Mouse (Mus musculus): Measurements from ENCODE around the gene Mon2. TPM values are rescaled to one million over a fixed set of nuclear protein-coding genes. Genes with fewer than 3 reads are reported as not detected.

Gene Mon2
- polyA plus RNA-seq, 1 experiment from 2014 or later: 7.5 TPM

DNA sequence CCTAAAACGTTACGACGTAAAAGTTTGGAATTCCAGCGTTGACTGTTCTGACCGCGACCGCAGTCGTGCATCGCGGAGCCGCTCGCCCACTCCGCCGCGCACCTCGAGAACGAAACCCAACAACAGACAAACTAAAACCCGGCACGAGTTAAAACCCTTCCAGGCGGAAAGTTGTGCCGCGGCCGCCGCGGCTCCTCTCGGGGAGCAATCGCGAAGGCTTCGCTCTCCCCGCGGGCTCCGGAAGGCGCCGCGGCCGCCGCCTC is 91.1 kb downstream of the Mon2 start:
- no peaks in the 10 kb centered on the region for H3K9me3 ChIP-seq (replicated peaks; ENCODE audit: control insufficient read depth, low read length)
- 0% methylated on average over 37 of the region's 37 CpGs for WGBS (ENCODE audit: insufficient replicate concordance)
- peak; percentile 2 for ATAC-seq (ENCODE audit: low read depth)
- peak overlapping the region; percentile 81 for H3K4me2 ChIP-seq (ENCODE audit: low read depth, low read length)
- peaks cover 30% of the 10 kb centered on the region for H3K4me1 ChIP-seq (ENCODE audit: control insufficient read depth, low read depth, low read length)
- H3K4me3 ChIP-seq (ENCODE audit: low read depth, low read length): peak overlapping the region; percentile 90
- peak overlapping the region; percentile 97 for H3K9ac ChIP-seq (ENCODE audit: low read depth, low read length)
- no peaks in the 10 kb centered on the region; the same call in none of the 2 replicates for H3K36me3 ChIP-seq (ENCODE audit: control insufficient read depth, insufficient read depth)
- H3K27ac ChIP-seq (ENCODE audit: low read length): peak overlapping the region; percentile 96
- H3K27me3 ChIP-seq (ENCODE audit: control insufficient read depth, insufficient read depth, low read depth, low read length): no peaks in the 10 kb centered on the region

GRCm38 (mm10) chr10:122984531-122985251 is 91.6 kb downstream of the Mon2 start:
- 3% methylated on average over 10 of the region's 10 CpGs for WGBS (ENCODE audit: insufficient replicate concordance)
- no peaks in the 10 kb centered on the region for H3K27me3 ChIP-seq (ENCODE audit: control insufficient read depth, insufficient read depth, low read depth, low read length)
- peak overlapping the region; percentile 97 for H3K9ac ChIP-seq (ENCODE audit: low read depth, low read length)
- no peaks in the 10 kb centered on the region for H3K9me3 ChIP-seq (replicated peaks; ENCODE audit: control insufficient read depth, low read length)
- no peaks in the 10 kb centered on the region; the same call in 1 of the 2 replicates for H3K36me3 ChIP-seq (ENCODE audit: control insufficient read depth, insufficient read depth)
- peak overlapping the region; percentile 81 for H3K4me2 ChIP-seq (ENCODE audit: low read depth, low read length)
- H3K4me3 ChIP-seq (ENCODE audit: low read depth, low read length): peak overlapping the region; percentile 90
- peak overlapping the region; percentile 96 for H3K27ac ChIP-seq (ENCODE audit: low read length)
- ATAC-seq (ENCODE audit: low read depth): no peak
- H3K4me1 ChIP-seq (ENCODE audit: control insufficient read depth, low read depth, low read length): peaks cover 30% of the 10 kb centered on the region

GRCm38 (mm10) chr10:122983579-122984530 is 92.5 kb downstream of the Mon2 start:
- H3K36me3 ChIP-seq (ENCODE audit: control insufficient read depth, insufficient read depth): no peaks in the 10 kb centered on the region; the same call in 1 of the 2 replicates
- 39% methylated on average over 10 of the region's 10 CpGs for WGBS (ENCODE audit: insufficient replicate concordance)
- H3K9me3 ChIP-seq (replicated peaks; ENCODE audit: control insufficient read depth, low read length): no peaks in the 10 kb centered on the region
- ATAC-seq (ENCODE audit: low read depth): no peak
- peaks cover 30% of the 10 kb centered on the region for H3K4me1 ChIP-seq (ENCODE audit: control insufficient read depth, low read depth, low read length)
- H3K4me2 ChIP-seq (ENCODE audit: low read depth, low read length): peak overlapping the region; percentile 81
- H3K27ac ChIP-seq (ENCODE audit: low read length): peak overlapping the region; percentile 43; the same call in 1 of the 2 replicates
- no peaks in the 10 kb centered on the region for H3K27me3 ChIP-seq (ENCODE audit: control insufficient read depth, insufficient read depth, low read depth, low read length)
- peak overlapping the region; percentile 90 for H3K4me3 ChIP-seq (ENCODE audit: low read depth, low read length)
- H3K9ac ChIP-seq (ENCODE audit: low read depth, low read length): peak overlapping the region; percentile 97

GRCm38 (mm10) chr10:122982909-122983578 is 93.3 kb downstream of the Mon2 start:
- WGBS (ENCODE audit: insufficient replicate concordance): 55% methylated on average over 11 of the region's 11 CpGs
- Histone ChIP-seq H3K27ac (ENCODE audit: low read length) (no peak overlapping the region), H3K9ac (ENCODE audit: low read depth, low read length) (peak overlapping the region; percentile 97; the same call in 1 of the 2 replicates), H3K36me3 (ENCODE audit: control insufficient read depth, insufficient read depth) (no peaks in the 10 kb centered on the region; the same call in 1 of the 2 replicates), H3K9me3 (replicated peaks; ENCODE audit: control insufficient read depth, low read length) (no peaks in the 10 kb centered on the region), H3K4me2 (ENCODE audit: low read depth, low read length) (peak overlapping the region; percentile 81), H3K27me3 (ENCODE audit: control insufficient read depth, insufficient read depth, low read depth, low read length) (no peaks in the 10 kb centered on the region), H3K4me1 (ENCODE audit: control insufficient read depth, low read depth, low read length) (peaks cover 28% of the 10 kb centered on the region), H3K4me3 (ENCODE audit: low read depth, low read length) (peak overlapping the region; percentile 90)
- no peak for ATAC-seq (ENCODE audit: low read depth)

DNA sequence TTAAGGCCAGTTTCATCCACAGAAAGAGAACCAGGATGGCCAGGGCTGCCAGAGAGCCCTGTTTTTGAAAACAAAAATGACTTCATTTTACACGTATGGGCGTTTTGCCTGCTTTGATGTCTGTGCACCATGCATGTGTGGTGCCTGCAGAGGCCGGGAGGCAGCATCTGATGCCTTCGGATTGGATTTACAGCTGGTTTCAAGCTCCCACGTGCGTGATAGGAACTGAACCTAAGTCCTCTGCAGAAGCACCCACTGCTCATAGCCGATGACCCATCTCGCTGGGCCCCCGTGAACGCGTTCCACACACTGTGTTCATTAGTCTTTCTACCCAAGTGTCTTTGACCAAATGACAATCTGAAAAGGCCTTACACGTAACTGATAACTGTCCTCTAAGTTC is 96.2 kb downstream of the Mon2 start:
- 87% methylated on average over 12 of the region's 12 CpGs for WGBS (ENCODE audit: insufficient replicate concordance)
- no peak overlapping the region for H3K27ac ChIP-seq (ENCODE audit: low read length)
- no peak overlapping the region for H3K4me2 ChIP-seq (ENCODE audit: low read depth, low read length)
- H3K4me3 ChIP-seq (ENCODE audit: low read depth, low read length): no peak overlapping the region
- H3K27me3 ChIP-seq (ENCODE audit: control insufficient read depth, insufficient read depth, low read depth, low read length): no peaks in the 10 kb centered on the region
- no peaks in the 10 kb centered on the region for H3K9me3 ChIP-seq (replicated peaks; ENCODE audit: control insufficient read depth, low read length)
- peaks cover 17% of the 10 kb centered on the region for H3K4me1 ChIP-seq (ENCODE audit: control insufficient read depth, low read depth, low read length)
- ATAC-seq (ENCODE audit: low read depth): no peak
- H3K36me3 ChIP-seq (ENCODE audit: control insufficient read depth, insufficient read depth): no peaks in the 10 kb centered on the region; the same call in 1 of the 2 replicates
- no peak overlapping the region for H3K9ac ChIP-seq (ENCODE audit: low read depth, low read length)

DNA sequence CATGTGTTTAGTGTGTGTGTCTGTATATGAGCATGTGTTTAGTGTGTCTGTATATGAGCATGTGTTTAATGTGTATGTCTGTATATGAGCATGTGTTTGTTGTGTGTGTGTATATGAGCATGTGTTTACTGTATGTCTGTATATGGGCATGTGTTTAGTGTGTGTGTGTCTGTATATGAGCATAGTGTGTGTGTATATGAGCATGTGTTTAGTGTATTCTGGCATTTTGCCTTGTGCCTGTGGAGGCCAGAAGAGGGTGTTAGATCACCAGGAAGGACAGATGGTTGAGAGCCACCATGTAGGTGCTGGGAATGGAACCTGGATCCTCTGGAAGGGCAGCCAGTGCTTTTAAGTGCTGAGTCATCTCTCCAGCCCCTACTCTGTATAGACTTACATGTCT is 96.9 kb downstream of the Mon2 start:
- no peak overlapping the region for H3K9ac ChIP-seq (ENCODE audit: low read depth, low read length)
- peaks cover 16% of the 10 kb centered on the region for H3K4me1 ChIP-seq (ENCODE audit: control insufficient read depth, low read depth, low read length)
- H3K4me2 ChIP-seq (ENCODE audit: low read depth, low read length): no peak overlapping the region
- H3K4me3 ChIP-seq (ENCODE audit: low read depth, low read length): no peak overlapping the region
- no peaks in the 10 kb centered on the region for H3K27me3 ChIP-seq (ENCODE audit: control insufficient read depth, insufficient read depth, low read depth, low read length)
- no peak for ATAC-seq (ENCODE audit: low read depth)
- H3K27ac ChIP-seq (ENCODE audit: low read length): no peak overlapping the region
- H3K9me3 ChIP-seq (replicated peaks; ENCODE audit: control insufficient read depth, low read length): no peaks in the 10 kb centered on the region
- no peaks in the 10 kb centered on the region; the same call in 1 of the 2 replicates for H3K36me3 ChIP-seq (ENCODE audit: control insufficient read depth, insufficient read depth)

GRCm38 (mm10) chr10:122976038-122976437 is 100.3 kb downstream of the Mon2 start:
- no peak overlapping the region for H3K4me3 ChIP-seq (ENCODE audit: low read depth, low read length)
- no peaks in the 10 kb centered on the region for H3K9me3 ChIP-seq (replicated peaks; ENCODE audit: control insufficient read depth, low read length)
- H3K27ac ChIP-seq (ENCODE audit: low read length): no peak overlapping the region
- H3K36me3 ChIP-seq (ENCODE audit: control insufficient read depth, insufficient read depth): no peaks in the 10 kb centered on the region; the same call in 1 of the 2 replicates
- H3K9ac ChIP-seq (ENCODE audit: low read depth, low read length): no peak overlapping the region
- H3K4me2 ChIP-seq (ENCODE audit: low read depth, low read length): no peak overlapping the region
- WGBS (ENCODE audit: insufficient replicate concordance): 18% methylated on average over 9 of the region's 9 CpGs
- ATAC-seq (ENCODE audit: low read depth): no peak
- no peaks in the 10 kb centered on the region for H3K4me1 ChIP-seq (ENCODE audit: control insufficient read depth, low read depth, low read length)
- H3K27me3 ChIP-seq (ENCODE audit: control insufficient read depth, insufficient read depth, low read depth, low read length): no peaks in the 10 kb centered on the region

DNA sequence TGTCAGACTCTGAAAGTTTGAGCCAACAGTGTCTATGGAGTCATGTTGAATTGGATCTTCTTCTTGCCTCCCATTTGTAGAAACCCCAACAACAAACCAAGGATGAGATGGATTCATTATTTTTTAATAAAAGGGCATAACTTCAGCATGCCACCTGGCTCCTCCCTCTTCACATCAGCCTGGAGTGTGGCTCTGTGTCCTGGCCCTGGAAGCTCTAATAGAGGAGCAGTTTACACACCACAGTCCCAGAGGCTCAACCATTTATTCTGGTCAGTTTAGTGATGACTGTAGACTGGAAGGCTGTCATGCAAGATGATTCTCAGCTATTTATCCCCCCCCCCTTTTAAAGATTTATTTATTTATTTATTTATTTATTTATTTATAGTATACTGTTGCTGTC is 103.1 kb downstream of the Mon2 start:
- H3K27me3 ChIP-seq (ENCODE audit: control insufficient read depth, insufficient read depth, low read depth, low read length): no peaks in the 10 kb centered on the region
- no peaks in the 10 kb centered on the region for H3K36me3 ChIP-seq (ENCODE audit: control insufficient read depth, insufficient read depth)
- H3K4me2 ChIP-seq (ENCODE audit: low read depth, low read length): no peak overlapping the region
- H3K9me3 ChIP-seq (replicated peaks; ENCODE audit: control insufficient read depth, low read length): no peaks in the 10 kb centered on the region
- H3K4me1 ChIP-seq (ENCODE audit: control insufficient read depth, low read depth, low read length): no peaks in the 10 kb centered on the region
- H3K4me3 ChIP-seq (ENCODE audit: low read depth, low read length): no peak overlapping the region
- ATAC-seq (ENCODE audit: low read depth): no peak
- H3K9ac ChIP-seq (ENCODE audit: low read depth, low read length): no peak overlapping the region
- H3K27ac ChIP-seq (ENCODE audit: low read length): no peak overlapping the region
